Mouse (Mus musculus) granulocyte monocyte progenitor cell, adult 5-6 weeks (primary cell): ENCODE data around the gene Specc1l. TPM values are rescaled to one million over a fixed set of nuclear protein-coding genes. Genes with fewer than 3 reads are reported as not detected.
"Not testable (repeated sequence)": the region's sequence is repeated elsewhere in the genome, so short reads cannot be mapped to it uniquely, and the experiment has no call there.

ENCODE experiments used
- ATAC-seq: replicated peaks from 2 replicates; pipeline ENCODE4 v1.8.0; 2016; ENCODE audit warnings: mild to moderate bottlenecking, moderate TSS enrichment, inconsistent platforms; ENCODE audit not compliant: poor library complexity, severe bottlenecking
- total RNA-seq, 2 experiments: library from RNA; stranded (forward) in 1 of 2; stranded (reverse) in 1 of 2; fragments of 200-712, 200-1000 nt in 1 of 2; fragments of >200 nt in 1 of 2; fragmentation: Nextera tagmentation in 1 of 2; gene quantifications; 2 replicates each; pipeline ENCODE4 v1.2.3; 2014 to 2017

Gene Specc1l
- total RNA-seq, 2 experiments from 2014 or later: 25.4 to 26.3 TPM

- ATAC-seq: peak; percentile 85
Observed at GRCm38 (mm10) chr10:75338852-75339251, 127.0 kb downstream of the Specc1l start.

GRCm38 (mm10) chr10:75339377-75339776 is 127.5 kb downstream of the Specc1l start:
- ATAC-seq: no peak

- ATAC-seq: peak; percentile 47; the same call in 1 of the 2 replicates
Observed at GRCm38 (mm10) chr10:75341936-75342335, 130.1 kb downstream of the Specc1l start.

GRCm38 (mm10) chr10:75344563-75344962 is 132.7 kb downstream of the Specc1l start:
- not testable (repeated sequence) for ATAC-seq

GRCm38 (mm10) chr10:75345265-75345664 is 133.4 kb downstream of the Specc1l start:
- ATAC-seq: no peak

GRCm38 (mm10) chr10:75350564-75350963 is 138.7 kb downstream of the Specc1l start:
- no peak for ATAC-seq

- ATAC-seq: no peak
Observed at GRCm38 (mm10) chr10:75352541-75352940, 140.7 kb downstream of the Specc1l start.

- ATAC-seq: peak; percentile 25; the same call in 1 of the 2 replicates
Observed at GRCm38 (mm10) chr10:75353838-75354241, 142.0 kb downstream of the Specc1l start.

- ATAC-seq: no peak
Observed at GRCm38 (mm10) chr10:75355341-75355740, 143.5 kb downstream of the Specc1l start.

Other genes starting within 250 kb of the Specc1l start
- gene Gnaz, start 244.9 kb upstream of the Specc1l start, total RNA-seq (2014; fragmentation: Nextera tagmentation): 0.19 TPM in 2 replicates
- gene Gnaz, start 244.9 kb upstream of the Specc1l start, total RNA-seq (2017): 0.30 TPM in 1 of 2 replicates, not detected in the other
- not detected in 2 replicates for gene Rsph14, start 179.5 kb upstream of the Specc1l start, total RNA-seq (2014; fragmentation: Nextera tagmentation)
- not detected in 2 replicates for gene Rsph14, start 179.5 kb upstream of the Specc1l start, total RNA-seq (2017)
- gene Rab36, start 175.0 kb upstream of the Specc1l start, total RNA-seq (2014; fragmentation: Nextera tagmentation): 1.6 and 2.1 TPM in 2 replicates
- 0.99 TPM in 1 of 2 replicates, not detected in the other for gene Rab36, start 175.0 kb upstream of the Specc1l start, total RNA-seq (2017)
- 28.1 and 32.0 TPM in 2 replicates for gene Bcr, start 151.5 kb upstream of the Specc1l start, total RNA-seq (2014; fragmentation: Nextera tagmentation)
- gene Bcr, start 151.5 kb upstream of the Specc1l start, total RNA-seq (2017): 17.7 and 24.5 TPM in 2 replicates
- 0.79 and 0.80 TPM in 2 replicates for gene Adora2a, start 104.8 kb downstream of the Specc1l start, total RNA-seq (2014; fragmentation: Nextera tagmentation)
- gene Adora2a, start 104.8 kb downstream of the Specc1l start, total RNA-seq (2017): 1.1 and 2.4 TPM in 2 replicates
- gene Upb1, start 189.0 kb downstream of the Specc1l start, total RNA-seq (2014; fragmentation: Nextera tagmentation): not detected in 2 replicates
- gene Upb1, start 189.0 kb downstream of the Specc1l start, total RNA-seq (2017): 0.31 TPM in 1 of 2 replicates, not detected in the other